Mouse (Mus musculus): ENCODE measurements at regions not wholly inside any gene's neighbourhood (a gene's known extent, or its start where the extent isn't known, plus 50 kb on each side); places are given as distances from the start of the nearest gene placed in this dataset.

GRCm38 (mm10) chr1:119305315-119305976 is 116.6 kb downstream of the Inhbb start:
- DNase-seq, result no peak

GRCm38 (mm10) chr1:119304470-119304980 is 117.5 kb downstream of the Inhbb start:
- DNase-seq, result no peak

GRCm38 (mm10) chr1:119302349-119302995 is 119.6 kb downstream of the Inhbb start:
- DNase-seq, result no peak

- DNase-seq, result no peak
These were observed 120.1 kb downstream of the Inhbb start for GRCm38 (mm10) chr1:119301931-119302330.

- DNase-seq, result no peak
These were observed 120.8 kb downstream of the Inhbb start for GRCm38 (mm10) chr1:119301258-119301657.

- DNase-seq, result no peak
These were observed 122.0 kb downstream of the Inhbb start for GRCm38 (mm10) chr1:119299842-119300752.

GRCm38 (mm10) chr1:119298696-119299230 is 123.3 kb downstream of the Inhbb start:
- no peak for DNase-seq

GRCm38 (mm10) chr1:119295121-119295520 is 126.9 kb downstream of the Inhbb start:
- no peak for DNase-seq

GRCm38 (mm10) chr1:119293839-119294238 is 128.2 kb downstream of the Inhbb start:
- DNase-seq, result no peak

- no peak for DNase-seq
These were observed 129.8 kb downstream of the Inhbb start for GRCm38 (mm10) chr1:119292216-119292615.

- no peak for DNase-seq
These were observed 131.7 kb downstream of the Inhbb start for GRCm38 (mm10) chr1:119290165-119290916.

- no peak for DNase-seq
These were observed 132.4 kb downstream of the Inhbb start for GRCm38 (mm10) chr1:119289516-119290164.

GRCm38 (mm10) chr1:119282416-119282815 is 139.6 kb downstream of the Inhbb start:
- no peak for DNase-seq

GRCm38 (mm10) chr1:119279261-119279660 is 142.8 kb downstream of the Inhbb start:
- no peak for DNase-seq

- DNase-seq, result no peak
These were observed 143.4 kb downstream of the Inhbb start for GRCm38 (mm10) chr1:119278528-119279201.

GRCm38 (mm10) chr1:119277990-119278389 is 144.1 kb downstream of the Inhbb start:
- no peak for DNase-seq

GRCm38 (mm10) chr1:119266013-119266412 is 156.0 kb downstream of the Inhbb start:
- no peak for DNase-seq

- no peak for DNase-seq
These were observed 156.7 kb downstream of the Inhbb start for GRCm38 (mm10) chr1:119265192-119265891.

GRCm38 (mm10) chr1:119259455-119259854 is 162.6 kb downstream of the Inhbb start:
- peak in 1 of 2 experiments; percentile 16 for DNase-seq

- peak; percentile 69 to 83 for DNase-seq
These were observed 165.3 kb downstream of the Inhbb start for GRCm38 (mm10) chr1:119256769-119257168.
